Mouse (Mus musculus): ENCODE data around the gene Pkn2.

GRCm38 (mm10) chr3:142749131-142749530 is 132.7 kb downstream of the Pkn2 start:
- TF ChIP-seq POLR2A (IDR thresholded peaks at IDR 0.05; ENCODE audit: low read depth, low read length) (no peak), CTCF (IDR thresholded peaks at IDR 0.05; ENCODE audit: extremely low read depth, insufficient read depth, insufficient read length, insufficient replicate concordance) (no peak)

Data from spleen, adult 2 months (tissue).